Mouse (Mus musculus) ZHBTc4 (cell line): ENCODE data around the gene Gm20388.
A peak's percentile ranks its signal among the peaks of the same experiment; 100 is the strongest.

Experiments
- DNase-seq: peaks from one replicate; pipeline ENCODE4 v3.0.0-alpha.2; 2011; ENCODE audit warnings: low read depth, low spot score

Gm20388 gene

GRCm38 (mm10) chr8:120470170-120470569, 559.5 kb downstream of the Gm20388 start:
- DNase-seq: no peak

- peak; percentile 87 for DNase-seq
These were observed 560.5 kb downstream of the Gm20388 start for GRCm38 (mm10) chr8:120471166-120471565.

GRCm38 (mm10) chr8:120471752-120472151, 561.1 kb downstream of the Gm20388 start:
- no peak for DNase-seq

DNA sequence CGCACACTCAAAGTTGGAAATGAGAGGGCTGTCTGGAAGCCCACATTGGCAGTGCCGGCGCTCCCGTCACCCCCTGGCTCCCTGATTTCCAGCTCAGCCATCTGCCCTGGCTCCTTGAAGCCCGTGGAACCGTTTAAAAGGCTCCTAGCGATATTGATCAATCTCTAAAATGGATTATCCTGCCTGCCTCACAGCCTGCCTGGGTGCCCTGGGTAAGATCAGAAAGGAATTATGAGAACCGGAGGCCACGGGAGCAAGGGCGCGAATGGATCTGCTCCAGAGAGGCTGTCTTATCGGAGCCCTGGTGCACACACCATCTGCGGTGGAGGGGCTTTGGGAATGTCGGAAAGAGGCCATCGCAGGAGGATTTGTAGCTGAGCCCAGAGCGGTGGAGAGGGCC, 561.6 kb downstream of the Gm20388 start:
- no peak for DNase-seq

DNA sequence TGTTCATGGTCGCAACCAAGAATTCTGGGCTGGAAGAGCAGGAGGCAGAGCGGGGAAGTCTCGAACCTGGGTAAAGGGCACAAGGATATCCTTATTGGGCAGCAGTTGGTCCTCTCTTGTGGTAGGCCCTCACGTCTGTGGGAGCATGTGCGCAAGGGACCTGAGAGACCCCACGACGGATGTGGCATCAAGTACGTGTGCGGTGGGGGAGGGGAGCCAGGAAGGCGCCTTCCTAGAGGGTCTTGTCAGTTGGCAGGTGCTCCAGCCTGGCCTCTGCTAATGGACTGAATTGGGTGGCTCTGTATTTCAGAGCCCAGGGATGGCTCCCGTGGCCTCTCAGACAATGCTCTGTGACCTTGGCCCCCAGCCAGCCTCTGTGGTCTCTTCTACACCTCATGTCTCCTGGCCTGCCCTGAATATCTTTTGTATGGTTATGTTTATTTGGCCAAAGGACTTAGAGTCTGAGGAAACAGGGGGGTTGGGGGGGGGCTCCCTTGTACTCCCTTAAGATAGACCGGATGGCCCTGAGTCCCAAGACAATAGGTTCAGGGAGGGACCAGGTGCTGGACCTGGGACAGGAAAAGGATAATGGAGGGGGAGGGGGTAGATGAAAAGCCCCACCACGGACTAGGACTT, 563.2 kb downstream of the Gm20388 start:
- no peak for DNase-seq

DNA sequence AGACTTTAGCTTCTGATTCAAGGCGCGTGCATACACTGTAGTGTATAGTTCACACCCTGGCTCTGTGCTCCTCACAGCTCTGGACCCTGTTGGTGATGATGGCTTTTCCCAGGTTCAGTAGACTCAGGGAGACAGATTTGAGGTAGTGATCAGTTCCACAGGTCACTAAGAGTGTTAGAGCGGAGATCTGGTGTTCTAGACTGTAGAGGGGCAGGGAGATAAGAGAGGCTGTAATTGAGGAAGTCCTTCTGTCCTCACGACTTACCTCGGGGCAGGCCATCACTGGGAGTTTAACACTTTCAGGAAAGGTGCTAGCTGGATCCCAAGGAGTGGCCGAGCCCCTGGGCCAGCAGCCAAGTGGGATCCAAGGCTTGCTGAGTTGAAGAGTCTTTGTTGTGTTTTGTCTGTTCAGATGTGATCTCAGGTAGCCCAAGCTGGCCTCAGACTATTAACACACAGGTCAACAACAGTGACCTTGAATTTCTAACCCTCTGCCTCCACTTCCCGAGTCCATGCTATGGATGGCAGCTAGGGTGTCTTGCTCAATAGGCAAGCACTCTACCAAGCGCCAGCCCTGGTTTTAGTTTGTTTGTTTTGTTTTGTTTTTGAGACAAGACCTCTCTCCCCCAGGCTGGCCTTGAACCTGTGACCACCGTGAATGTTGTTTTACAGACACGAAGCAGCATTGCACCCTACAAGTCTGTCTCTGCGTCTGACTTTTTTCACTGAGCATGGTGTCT, 564.0 kb downstream of the Gm20388 start:
- no peak for DNase-seq

DNA sequence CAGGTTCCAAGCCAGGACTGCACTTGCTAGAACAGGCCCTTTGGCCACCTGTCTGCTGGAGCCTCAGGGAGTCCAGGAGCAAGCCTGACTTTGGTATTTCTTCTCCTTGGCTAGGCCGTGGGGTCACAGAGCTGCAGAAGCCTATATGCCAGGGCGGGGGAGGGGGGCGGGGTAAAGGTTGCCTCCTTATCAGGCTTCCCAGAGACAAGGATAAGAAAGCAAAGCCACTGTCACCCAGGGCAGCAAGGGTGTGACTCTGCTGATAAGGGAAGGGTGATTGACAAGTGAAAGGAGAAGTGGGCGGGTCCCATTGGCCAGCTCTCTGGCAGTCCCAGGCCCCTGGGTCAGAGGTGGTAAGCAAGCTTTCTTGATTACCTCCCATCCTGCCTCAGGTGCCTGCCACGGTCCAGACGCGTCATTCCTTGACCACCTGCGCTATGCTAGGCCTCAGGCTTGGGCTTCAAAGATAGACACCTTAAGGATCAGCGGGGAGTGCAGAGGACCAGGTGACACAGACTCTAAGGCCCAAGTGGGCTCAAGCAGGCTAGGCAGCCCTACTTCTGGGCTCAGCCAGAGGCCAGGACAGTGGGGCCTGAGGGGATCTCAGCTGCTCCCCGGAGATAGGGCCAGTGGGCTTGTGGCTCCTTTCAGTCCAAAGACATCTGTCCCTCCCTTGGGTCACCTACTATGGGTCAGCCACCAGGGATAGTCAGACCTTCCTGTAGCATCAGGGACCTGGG, 565.0 kb downstream of the Gm20388 start:
- no peak for DNase-seq

- DNase-seq: no peak
These were observed 566.3 kb downstream of the Gm20388 start for GRCm38 (mm10) chr8:120476711-120477575.

DNA sequence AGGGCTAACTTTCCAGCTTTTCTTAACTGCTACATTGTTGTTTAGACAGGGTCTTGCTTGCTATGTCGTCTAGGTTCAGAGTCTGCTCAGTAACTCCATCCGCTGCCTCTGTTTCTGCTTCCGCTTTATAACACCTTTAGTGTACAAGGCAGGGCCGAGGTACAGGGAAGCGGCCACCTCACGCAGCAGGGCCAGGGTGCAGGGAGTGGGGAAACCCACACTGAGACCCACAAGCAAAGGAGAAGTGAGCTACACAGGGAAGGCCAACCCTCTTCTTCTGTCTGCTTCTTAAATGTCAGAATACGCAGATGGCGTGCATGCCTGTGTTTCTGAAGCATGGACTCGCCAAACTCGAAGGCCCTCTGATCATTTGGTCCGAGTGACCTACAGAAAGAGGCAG, 568.1 kb downstream of the Gm20388 start:
- no peak for DNase-seq

GRCm38 (mm10) chr8:120479691-120480090, 569.0 kb downstream of the Gm20388 start:
- DNase-seq: no peak

- no peak for DNase-seq
These were observed 571.5 kb downstream of the Gm20388 start for GRCm38 (mm10) chr8:120482015-120482689.

DNA sequence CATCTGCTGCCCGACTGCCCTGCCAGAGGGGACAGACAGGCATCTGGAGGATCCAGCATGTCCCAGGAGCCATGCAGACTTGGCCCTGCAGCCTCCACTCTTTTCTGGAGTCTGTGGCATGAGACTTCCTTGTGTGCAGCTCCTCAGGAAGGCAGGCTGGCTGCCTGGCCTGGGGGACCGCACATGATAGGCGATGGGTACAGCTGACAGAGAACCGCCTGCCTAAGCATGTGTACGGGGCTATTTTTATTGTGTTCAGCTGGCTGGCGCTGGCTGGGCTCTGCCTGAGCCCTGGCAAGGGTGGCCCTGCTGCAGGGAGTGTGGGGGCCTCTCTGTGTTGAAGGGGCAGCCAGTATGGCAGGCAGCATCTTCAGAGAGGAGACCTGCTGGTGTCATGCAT, 573.8 kb downstream of the Gm20388 start:
- no peak for DNase-seq

GRCm38 (mm10) chr8:120485116-120485515, 574.5 kb downstream of the Gm20388 start:
- DNase-seq: no peak

DNA sequence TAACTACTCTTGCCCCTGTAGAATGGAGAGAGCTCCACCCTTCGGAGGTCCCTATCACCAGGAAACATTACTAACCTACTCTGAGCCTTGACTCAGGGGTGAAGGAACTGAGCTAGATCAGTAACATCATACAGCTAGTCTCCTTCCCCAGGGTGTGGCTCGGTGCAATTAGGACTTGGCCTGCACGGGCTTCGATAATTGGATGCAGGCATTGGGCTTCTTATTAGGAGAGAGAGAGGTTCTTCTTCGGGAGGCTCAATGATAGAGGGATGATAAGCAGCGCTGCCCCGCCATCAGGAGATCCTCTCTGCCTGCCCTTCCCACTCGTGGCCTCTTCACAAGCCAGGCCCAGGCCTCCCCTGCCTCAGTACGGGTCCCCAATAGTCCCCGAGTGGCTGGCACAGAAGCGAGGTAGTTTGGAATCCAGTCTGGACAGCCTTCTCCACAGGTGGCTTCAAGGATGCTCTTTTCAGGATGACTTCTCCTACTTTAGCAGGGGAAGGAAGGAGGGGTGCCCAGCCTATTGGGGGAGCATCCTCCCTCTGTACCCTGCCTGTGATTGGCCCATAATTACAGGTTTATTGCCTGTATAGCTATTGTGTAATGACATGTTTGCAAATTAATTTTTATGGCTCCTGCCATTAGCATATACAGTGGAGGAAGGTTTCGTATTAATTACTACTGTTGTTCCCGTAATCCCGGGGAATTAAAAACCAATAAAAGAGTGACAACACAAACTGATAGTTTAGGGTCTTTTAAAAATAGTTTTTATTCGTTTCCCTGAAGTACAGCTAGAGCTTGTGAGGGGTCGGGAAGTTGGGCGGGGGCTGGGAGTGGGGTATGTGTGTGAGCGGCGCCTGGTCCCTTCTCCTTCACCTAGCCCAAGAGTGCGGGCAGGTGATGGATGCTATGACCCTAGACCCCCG, 575.2 kb downstream of the Gm20388 start:
- no peak for DNase-seq

- peak; percentile 61 for DNase-seq
These were observed 576.1 kb downstream of the Gm20388 start for GRCm38 (mm10) chr8:120486477-120487376.

DNA sequence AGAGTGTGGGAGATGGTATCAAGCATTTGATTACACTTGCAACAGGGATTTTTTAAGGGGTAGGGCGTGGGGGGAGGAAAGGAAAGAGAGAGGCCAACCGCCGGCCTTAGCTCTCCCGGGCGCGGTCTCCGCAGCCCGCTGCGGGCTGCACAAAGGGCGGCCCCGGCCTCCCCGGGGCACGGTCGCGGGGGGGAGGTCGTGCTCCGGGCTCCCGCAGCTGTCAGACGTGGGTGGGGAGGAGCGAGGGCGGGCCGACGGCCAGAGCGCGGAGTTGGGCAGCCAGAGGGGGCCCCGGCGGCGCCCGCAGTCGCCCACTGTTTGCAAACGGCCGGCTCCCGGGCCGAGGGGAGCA, 576.7 kb downstream of the Gm20388 start:
- DNase-seq: no peak

DNA sequence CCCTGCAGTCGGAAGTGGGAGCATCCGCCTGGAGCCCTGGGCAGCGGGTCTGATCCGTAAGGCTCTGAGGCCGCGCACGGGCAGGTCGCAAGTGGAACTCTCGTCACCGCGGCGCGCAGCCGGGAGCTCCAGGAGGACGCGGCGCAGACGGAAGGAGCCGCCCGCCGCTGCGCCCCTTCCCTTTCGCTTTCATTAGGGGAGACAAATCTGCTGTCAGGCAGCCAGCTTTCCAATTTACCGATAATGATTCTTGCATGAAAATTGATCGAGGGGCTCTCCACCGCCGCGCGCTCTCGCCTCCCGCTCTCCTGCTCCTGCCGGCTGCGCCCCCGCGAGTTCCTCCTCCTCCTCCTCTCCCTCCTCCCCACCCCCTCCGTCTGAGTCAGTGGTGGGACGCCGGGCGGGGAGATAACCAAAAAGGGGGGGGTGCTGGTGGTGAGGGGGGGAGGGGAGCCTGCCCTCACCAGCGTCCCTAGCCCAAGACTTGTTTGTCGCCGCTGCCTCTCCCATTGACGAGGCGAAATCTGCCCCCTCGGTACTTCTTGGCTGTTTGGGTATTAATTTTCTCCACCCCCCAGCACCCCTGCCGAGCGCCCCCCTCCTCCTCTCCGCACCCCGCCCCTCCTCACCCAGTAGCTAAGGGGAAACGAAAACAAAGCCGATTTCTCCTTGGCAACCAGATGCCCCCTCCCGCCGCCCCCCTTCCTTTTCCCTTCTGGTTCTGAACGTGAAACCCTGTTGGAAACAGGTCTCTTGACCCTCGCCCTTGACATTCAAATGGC, 577.3 kb downstream of the Gm20388 start:
- DNase-seq: peak; percentile 76

DNA sequence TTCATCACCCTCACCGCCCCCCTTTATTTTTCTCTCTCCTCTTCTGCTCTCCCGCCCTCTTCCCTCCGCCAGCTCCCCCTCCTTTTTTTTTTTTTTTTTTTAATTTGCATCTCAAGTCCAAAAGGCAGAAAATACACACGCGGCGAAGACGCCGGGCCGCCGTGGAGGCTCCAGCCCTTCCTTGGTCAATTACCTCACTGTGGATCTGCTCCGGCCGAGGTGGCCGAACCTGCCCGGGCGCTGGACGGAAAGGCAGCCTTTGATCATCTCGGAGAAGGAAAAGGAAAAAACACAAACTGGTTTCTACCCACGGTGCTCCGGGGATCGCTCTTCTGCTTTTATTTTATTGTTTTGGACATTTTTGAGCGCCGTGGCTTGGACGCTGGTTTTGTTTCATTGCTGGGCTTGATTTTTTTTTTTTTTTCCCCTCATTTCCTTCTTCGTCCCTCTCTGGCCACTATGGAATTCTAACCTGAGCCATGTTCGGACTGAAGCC, 578.0 kb downstream of the Gm20388 start:
- DNase-seq: no peak
